Mouse (Mus musculus) c-Kit-positive CD71-positive TER-119-negative erythroid progenitor cells, embryonic 14.5 days (primary cell): ENCODE data around the gene Ugt1a5.
"Not testable (repeated sequence)": the region's sequence is repeated elsewhere in the genome, so short reads cannot be mapped to it uniquely, and the experiment has no call there.

Source experiments
- DNase-seq: peaks from one replicate; pipeline ENCODE4 v3.0.0-alpha.2; 2013; ENCODE audit warnings: low read depth

Ugt1a5 gene

GRCm38 (mm10) chr1:88197443-88197842, 31.6 kb downstream of the Ugt1a5 start:
- DNase-seq, result no peak

- DNase-seq, result no peak
These were observed 34.2 kb downstream of the Ugt1a5 start for GRCm38 (mm10) chr1:88199996-88200395.

- DNase-seq, result no peak
These were observed 34.6 kb downstream of the Ugt1a5 start, which contains the start of gene Ugt1a2 for GRCm38 (mm10) chr1:88200456-88200855. Gene Ugt1a2, plus strand, starts transcription at chr1:88200601.

GRCm38 (mm10) chr1:88205294-88205922, 39.6 kb downstream of the Ugt1a5 start, which contains the start of gene Dnajb3:
Gene Dnajb3, minus strand, starts transcription at chr1:88205782.
- peak; percentile 37 for DNase-seq

DNA sequence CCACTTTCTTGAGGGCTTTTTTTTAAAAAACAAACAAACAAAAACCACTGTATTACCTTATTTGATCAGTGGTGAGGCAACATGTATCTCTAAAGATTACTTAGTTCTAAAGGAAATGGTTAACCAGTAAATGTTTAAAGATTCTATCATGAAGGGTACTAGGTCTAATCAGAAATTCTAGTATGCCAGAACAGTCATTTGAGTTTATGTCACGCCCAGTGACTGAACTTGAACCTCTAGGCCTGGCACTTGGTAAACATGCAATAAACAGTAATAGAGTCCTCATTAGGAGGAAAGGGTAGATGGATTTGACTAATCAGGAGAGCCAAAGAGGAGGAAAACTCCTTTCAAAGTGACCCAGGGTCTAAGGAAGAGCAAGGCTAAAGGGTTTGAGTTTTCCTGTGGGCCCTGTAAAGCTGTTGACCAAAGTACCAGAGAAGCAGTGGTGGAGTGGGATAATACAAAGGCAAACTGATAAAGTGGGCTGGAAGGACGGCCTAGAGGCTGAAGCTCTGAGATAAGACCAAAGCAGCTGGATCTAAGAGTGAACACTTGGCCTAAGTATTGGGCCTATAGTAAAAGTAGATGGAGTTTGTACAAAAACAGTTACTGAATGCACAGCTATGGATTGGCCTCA, 41.1 kb downstream of the Ugt1a5 start:
- peak; percentile 58 for DNase-seq

GRCm38 (mm10) chr1:88211812-88212211, 46.0 kb downstream of the Ugt1a5 start, which contains the start of gene Ugt1a1:
Gene Ugt1a1, plus strand, starts transcription at chr1:88211959.
- DNase-seq, result no peak

DNA sequence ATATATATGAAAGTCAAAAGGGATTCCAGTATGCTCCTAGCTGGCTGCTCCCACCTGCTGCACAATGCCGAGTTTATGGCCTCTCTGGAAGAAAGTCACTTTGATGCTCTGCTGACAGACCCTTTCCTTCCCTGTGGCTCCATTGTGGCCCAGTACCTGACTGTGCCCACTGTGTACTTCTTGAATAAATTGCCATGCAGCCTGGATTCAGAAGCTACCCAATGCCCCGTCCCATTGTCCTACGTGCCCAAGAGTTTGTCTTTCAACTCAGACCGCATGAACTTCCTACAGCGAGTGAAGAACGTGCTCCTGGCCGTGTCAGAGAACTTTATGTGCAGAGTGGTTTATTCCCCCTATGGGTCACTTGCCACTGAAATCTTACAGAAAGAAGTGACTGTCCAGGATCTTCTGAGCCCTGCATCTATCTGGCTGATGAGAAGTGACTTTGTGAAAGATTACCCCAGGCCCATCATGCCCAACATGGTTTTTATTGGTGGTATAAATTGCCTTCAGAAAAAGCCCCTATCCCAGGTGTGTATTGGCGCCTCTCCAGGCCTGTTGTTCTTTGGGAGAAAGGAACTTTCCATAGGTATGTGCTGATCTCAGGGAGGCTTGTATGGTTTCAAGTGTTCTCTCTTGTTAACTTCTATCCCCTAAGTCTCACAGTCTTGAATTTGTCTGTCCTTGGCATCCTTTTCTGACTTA, 46.7 kb downstream of the Ugt1a5 start:
- no peak for DNase-seq

DNA sequence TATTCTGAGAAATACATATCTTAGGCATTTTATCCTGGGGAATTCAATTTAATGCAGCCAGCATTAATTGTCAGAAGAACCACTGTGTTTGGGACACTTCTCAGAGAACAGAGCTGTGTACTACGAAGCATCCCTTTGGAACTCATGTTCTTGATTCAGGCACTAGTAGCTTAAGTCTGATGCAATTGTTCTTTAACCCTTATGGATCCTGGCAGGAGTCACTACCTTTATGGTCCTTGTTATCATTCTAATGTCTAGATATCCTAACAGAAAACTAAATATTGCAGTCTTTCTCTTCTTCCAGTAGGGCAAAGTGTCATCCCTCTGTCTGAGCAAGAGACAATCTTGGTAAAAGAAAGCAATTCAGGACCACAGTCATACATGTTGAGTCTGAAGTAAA, 47.2 kb downstream of the Ugt1a5 start:
- DNase-seq, result no peak

- no peak for DNase-seq
These were observed 48.1 kb downstream of the Ugt1a5 start for GRCm38 (mm10) chr1:88213766-88214461.

GRCm38 (mm10) chr1:88214462-88214952, 48.7 kb downstream of the Ugt1a5 start:
- no peak for DNase-seq

- DNase-seq, result no peak
These were observed 49.9 kb downstream of the Ugt1a5 start for GRCm38 (mm10) chr1:88215466-88216380.

GRCm38 (mm10) chr1:88216551-88216950, 50.7 kb downstream of the Ugt1a5 start:
- no peak for DNase-seq

DNA sequence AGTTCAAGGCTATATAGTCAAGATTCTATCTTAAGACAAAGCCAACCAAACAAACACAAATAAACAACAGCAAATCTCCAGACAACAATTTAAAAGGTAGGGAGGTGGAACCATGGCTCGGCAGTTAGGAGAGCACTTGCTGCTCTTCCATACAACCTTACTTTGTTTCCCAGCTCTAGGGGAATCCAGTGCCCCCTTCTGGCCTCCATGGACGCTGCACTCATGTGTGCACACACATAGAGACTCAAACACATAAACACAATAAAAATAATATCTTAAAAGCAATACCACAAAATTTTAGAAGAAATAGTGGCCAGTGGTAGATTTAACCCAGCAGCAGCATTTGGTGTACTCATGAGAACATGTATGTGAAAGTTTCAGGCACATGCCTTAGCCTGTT, 51.3 kb downstream of the Ugt1a5 start:
- no peak for DNase-seq

- DNase-seq, result no peak
These were observed 51.8 kb downstream of the Ugt1a5 start for GRCm38 (mm10) chr1:88217576-88217975.

DNA sequence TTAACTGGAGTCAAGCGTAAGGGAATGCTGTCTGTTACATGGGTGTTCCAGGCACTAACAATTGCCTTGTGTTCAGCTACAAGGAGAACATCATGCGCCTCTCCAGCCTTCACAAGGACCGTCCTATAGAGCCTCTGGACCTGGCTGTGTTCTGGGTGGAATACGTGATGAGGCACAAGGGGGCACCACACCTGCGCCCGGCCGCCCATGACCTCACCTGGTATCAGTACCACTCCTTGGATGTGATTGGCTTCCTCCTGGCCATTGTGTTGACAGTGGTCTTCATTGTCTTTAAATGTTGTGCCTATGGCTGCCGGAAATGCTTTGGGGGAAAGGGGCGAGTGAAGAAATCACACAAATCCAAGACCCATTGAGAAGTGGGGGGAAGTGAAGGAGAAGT, 52.2 kb downstream of the Ugt1a5 start:
- DNase-seq, result no peak

DNA sequence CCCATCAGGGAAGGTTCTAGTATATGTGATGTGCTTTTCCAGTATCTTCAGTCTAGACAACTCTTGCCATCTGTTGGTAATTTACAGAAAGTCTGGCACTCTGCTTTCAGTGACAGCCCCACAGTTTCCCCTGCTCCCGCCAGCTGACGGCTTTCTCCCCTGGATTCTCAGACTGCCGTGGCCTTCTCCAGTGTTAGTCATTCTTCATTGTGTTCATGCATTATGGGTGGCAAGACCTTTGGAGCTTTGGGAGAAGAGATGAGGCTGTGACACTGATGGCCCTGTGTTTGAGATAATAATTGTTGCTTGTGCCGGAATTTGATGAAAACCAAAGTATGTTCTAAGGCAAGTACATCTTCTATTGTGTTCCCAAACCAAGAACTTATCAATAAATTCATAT, 52.8 kb downstream of the Ugt1a5 start:
- no peak for DNase-seq

GRCm38 (mm10) chr1:88219054-88219453, 53.2 kb downstream of the Ugt1a5 start:
- DNase-seq, result no peak

DNA sequence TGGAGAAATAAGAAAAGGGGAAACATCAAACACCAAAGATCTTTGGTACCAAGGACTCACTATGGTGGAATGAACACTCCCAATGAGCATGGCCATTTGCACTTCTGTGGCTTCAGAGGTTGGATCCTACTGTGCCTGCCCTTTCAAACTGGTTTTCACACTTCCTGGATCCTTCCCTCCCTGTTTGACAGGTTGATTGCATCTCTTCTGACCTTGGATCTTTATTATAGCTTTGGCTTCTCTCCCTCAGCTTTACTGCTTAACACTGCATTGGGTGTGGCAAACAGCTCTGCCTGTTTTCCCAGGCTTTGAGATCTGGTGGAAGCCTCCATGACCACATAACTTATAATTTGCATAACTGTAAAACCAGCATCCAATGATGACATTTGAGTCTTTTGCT, 54.5 kb downstream of the Ugt1a5 start:
- DNase-seq, result no peak

DNA sequence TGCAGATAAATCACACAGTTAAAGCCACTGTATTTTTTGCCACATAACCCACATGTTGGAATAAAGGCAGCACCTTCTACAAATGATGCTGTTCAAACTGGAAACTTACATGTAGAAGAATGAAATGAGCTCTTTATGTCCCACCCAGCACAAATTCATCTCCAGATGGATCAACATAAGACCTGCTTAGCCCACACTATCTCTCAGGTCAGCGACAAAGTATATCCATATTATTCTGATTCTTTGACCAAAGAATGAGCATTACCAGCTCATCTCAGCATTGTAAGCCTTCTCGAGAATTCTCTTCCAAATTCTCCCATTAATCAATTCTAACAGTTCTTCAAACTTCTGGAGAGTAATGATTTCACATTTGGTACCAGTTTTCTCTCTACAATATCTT, 56.4 kb downstream of the Ugt1a5 start:
- DNase-seq, result no peak

DNA sequence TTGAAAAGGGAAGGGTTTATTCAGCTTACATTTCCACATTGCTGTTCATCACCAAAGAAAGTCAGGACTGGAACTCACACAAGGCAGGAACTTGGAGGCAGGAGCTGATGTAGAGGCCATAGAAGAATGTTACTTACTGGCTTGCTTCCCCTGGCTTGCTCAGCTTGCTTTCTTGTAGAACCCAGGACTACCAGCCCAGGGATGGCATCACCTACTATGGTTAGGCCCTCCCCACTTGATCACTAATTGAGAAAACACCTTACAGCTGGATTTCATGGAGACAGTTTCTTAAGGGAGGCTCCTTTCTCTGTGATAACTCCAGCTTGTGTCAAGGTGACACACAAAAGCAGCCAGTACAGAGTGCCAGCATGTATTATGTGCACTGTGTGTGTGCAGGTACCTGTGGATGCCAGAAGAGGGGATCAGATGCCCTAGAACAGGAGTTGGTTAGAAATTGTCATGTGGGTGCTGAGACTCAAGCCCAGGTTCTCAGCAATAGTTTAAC, 57.3 kb downstream of the Ugt1a5 start:
- DNase-seq, result not testable (repeated sequence)

DNA sequence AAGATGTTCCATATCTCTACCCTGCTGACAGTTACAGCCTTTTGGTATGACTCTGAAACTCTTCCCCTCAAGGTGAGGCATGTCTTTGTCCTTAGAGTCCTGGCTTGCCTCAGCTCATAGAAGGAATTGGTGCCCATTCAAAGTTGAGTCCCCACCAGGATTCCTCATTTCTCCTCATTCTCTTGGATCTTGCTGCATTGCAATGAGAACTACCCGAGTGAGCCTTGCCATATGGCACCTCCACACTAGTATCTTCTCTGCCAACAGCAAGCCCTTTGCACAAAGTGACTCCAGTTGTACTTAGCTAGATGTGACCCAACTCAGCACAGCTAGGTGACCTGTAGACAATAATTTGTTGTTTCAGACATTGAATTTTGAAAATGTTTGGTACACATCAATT, 57.8 kb downstream of the Ugt1a5 start:
- DNase-seq, result no peak
